Mouse (Mus musculus) liver, embryonic 14 days (tissue): ENCODE results near the gene Nup50. TPM values are rescaled to one million over a fixed set of nuclear protein-coding genes. Genes with fewer than 3 reads are reported as not detected.

Source experiments
- polyA plus RNA-seq: library from polyadenylated mRNA; depleted of rRNA; stranded (reverse); fragments of >200 nt; gene quantifications from 2 replicates; pipeline ENCODE4 v1.2.3, GENCODE M21; 2012; rRNA removed

Gene Nup50
- 11.1 and 13.7 TPM in 2 replicates for polyA plus RNA-seq

GRCm38 (mm10) chr15:84922884-84923507 is at the start of gene Nup50:
Nup50 (plus strand) TSS chr15:84923411.

GRCm38 (mm10) chr15:84919938-84920337 is 3.3 kb upstream of the Nup50 start, which contains the start of gene Gm29666:
Gm29666 (minus strand) TSS chr15:84920038.

GRCm38 (mm10) chr15:84987874-84988825 is 64.9 kb downstream of the Nup50 start, which contains the start of gene 5031439G07Rik:
5031439G07Rik (minus strand) TSS chr15:84988551.

Other genes with a start within 250 kb of the Nup50 start
- gene Arhgap8, start 203.4 kb upstream of the Nup50 start, polyA plus RNA-seq, result 0.33 and 0.46 TPM in 2 replicates
- 0.28 and 0.39 TPM in 2 replicates for gene Phf21b, start 67.4 kb upstream of the Nup50 start, polyA plus RNA-seq
- gene Gm29666, start 3.4 kb upstream of the Nup50 start, polyA plus RNA-seq, result 0.42 and 0.55 TPM in 2 replicates
- gene 5031439G07Rik, start 65.1 kb downstream of the Nup50 start, polyA plus RNA-seq, result 1.3 and 2.1 TPM in 2 replicates
- gene Upk3a, start 93.7 kb downstream of the Nup50 start, polyA plus RNA-seq, result not detected in 2 replicates
- 2.8 and 3.8 TPM in 2 replicates for gene Fam118a, start 105.5 kb downstream of the Nup50 start, polyA plus RNA-seq
- gene Smc1b, start 208.6 kb downstream of the Nup50 start, polyA plus RNA-seq, result 0.24 and 0.65 TPM in 2 replicates
- gene Ribc2, start 208.7 kb downstream of the Nup50 start, polyA plus RNA-seq, result 0.02 TPM in 1 of 2 replicates, not detected in the other